Mouse (Mus musculus) WW6 (cell line): ENCODE data around the gene Dock1.
A peak's percentile ranks its signal among the peaks of the same experiment; 100 is the strongest.

Experiments used
- DNase-seq: peaks from one replicate; pipeline ENCODE4 v3.0.0-alpha.2; 2013; ENCODE audit warnings: low read depth, low spot score

Gene Dock1

GRCm38 (mm10) chr7:135150926-135151325, 480.5 kb downstream of the Dock1 start:
- DNase-seq, result no peak

GRCm38 (mm10) chr7:135157571-135157970, 487.1 kb downstream of the Dock1 start:
- DNase-seq, result no peak

- DNase-seq, result no peak
Observed at GRCm38 (mm10) chr7:135158381-135158780, 487.9 kb downstream of the Dock1 start.

GRCm38 (mm10) chr7:135159606-135160005, 489.2 kb downstream of the Dock1 start:
- no peak for DNase-seq

- peak; percentile 36 for DNase-seq
Observed at GRCm38 (mm10) chr7:135165155-135165554, 494.7 kb downstream of the Dock1 start.

- no peak for DNase-seq
Observed at GRCm38 (mm10) chr7:135169936-135170335, 499.5 kb downstream of the Dock1 start.

GRCm38 (mm10) chr7:135172219-135172618, 501.8 kb downstream of the Dock1 start:
- no peak for DNase-seq

- no peak for DNase-seq
Observed at GRCm38 (mm10) chr7:135194190-135194589, 523.7 kb downstream of the Dock1 start.

GRCm38 (mm10) chr7:135195631-135196030, 525.2 kb downstream of the Dock1 start:
- DNase-seq, result no peak

- DNase-seq, result no peak
Observed at GRCm38 (mm10) chr7:135196828-135197227, 526.4 kb downstream of the Dock1 start.

- no peak for DNase-seq
Observed at GRCm38 (mm10) chr7:135203920-135204319, 533.5 kb downstream of the Dock1 start.

- no peak for DNase-seq
Observed at GRCm38 (mm10) chr7:135205111-135205510, 534.7 kb downstream of the Dock1 start.

- no peak for DNase-seq
Observed at GRCm38 (mm10) chr7:135208947-135209567, 538.6 kb downstream of the Dock1 start.

GRCm38 (mm10) chr7:135210296-135210695, 539.8 kb downstream of the Dock1 start:
- DNase-seq, result no peak

- DNase-seq, result no peak
Observed at GRCm38 (mm10) chr7:135210831-135211230, 540.4 kb downstream of the Dock1 start.

- no peak for DNase-seq
Observed at GRCm38 (mm10) chr7:135212505-135212904, 542.1 kb downstream of the Dock1 start.

- DNase-seq, result no peak
Observed at GRCm38 (mm10) chr7:135221475-135221874, 551.0 kb downstream of the Dock1 start.
